Mouse (Mus musculus) CH12.LX (cell line): ENCODE data around the gene Brd1. TPM values are rescaled to one million over a fixed set of nuclear protein-coding genes. Genes with fewer than 3 reads are reported as not detected.

ENCODE experiments used
- DNase-seq: peaks from one replicate; pipeline ENCODE4 v3.0.0-alpha.2; 2013; ENCODE audit errors: extremely low read depth
- H3K27ac ChIP-seq: 2 replicates; pipeline ENCODE4 v1.5.1; 2012; ENCODE audit warnings: low read depth, mild to moderate bottlenecking, control low read depth, moderate library complexity; ENCODE audit not compliant: insufficient read depth
- H3K27me3 ChIP-seq: replicated peaks from 2 replicates; pipeline ENCODE3; 2012; ENCODE audit warnings: inconsistent platforms
- H3K36me3 ChIP-seq, 2 experiments: replicated peaks in 1 of 2; 2 replicates each; pipeline versions ENCODE3 to v1.6.1; 2012; ENCODE audit warnings: inconsistent platforms in 1 of 2, low read length in 1 of 2, mild to moderate bottlenecking in 1 of 2, mixed read lengths in 1 of 2, moderate library complexity in 1 of 2; ENCODE audit not compliant: control insufficient read depth in 1 of 2, insufficient read depth in 1 of 2
- H3K4me1 ChIP-seq, 2 experiments: 2 replicates each; pipeline ENCODE4 v1.6.1; 2012; ENCODE audit warnings: inconsistent platforms in 1 of 2, moderate library complexity in 1 of 2; ENCODE audit not compliant: insufficient read depth in 2 of 2, control insufficient read depth in 1 of 2
- H3K4me2 ChIP-seq: 2 replicates; pipeline ENCODE4 v1.6.1; 2012; ENCODE audit warnings: low read depth, mild to moderate bottlenecking, control low read depth; ENCODE audit not compliant: poor library complexity, insufficient read depth, severe bottlenecking
- H3K4me3 ChIP-seq, 3 experiments: fragments of 150-350 bp in 1 of 3; sonication (generic) in 1 of 3; replicated peaks in 1 of 3; 2 replicates each; pipeline versions ENCODE3 to v1.5.1; 2011 to 2012; ENCODE audit warnings: low read depth in 2 of 3, low read length in 2 of 3, mild to moderate bottlenecking in 2 of 3, moderate library complexity in 2 of 3, control low read depth in 1 of 3, improper control_type of control experiment in 1 of 3, inconsistent platforms in 1 of 3, mixed read lengths in 1 of 3; ENCODE audit not compliant: poor library complexity in 1 of 3
- H3K79me2 ChIP-seq: replicated peaks from 2 replicates; pipeline ENCODE4 v1.6.1; 2012; ENCODE audit warnings: mild to moderate bottlenecking, moderate library complexity; ENCODE audit not compliant: control insufficient read depth, poor library complexity, insufficient read depth, severe bottlenecking; ENCODE audit errors: extremely low read depth
- H3K9ac ChIP-seq: 2 replicates; pipeline ENCODE4 v1.6.1; 2012; ENCODE audit warnings: low read depth, mild to moderate bottlenecking, control low read depth, moderate library complexity; ENCODE audit not compliant: insufficient read depth
- H3K9me3 ChIP-seq: replicated peaks from 2 replicates; pipeline ENCODE3; 2012; ENCODE audit warnings: low read length, inconsistent platforms, mixed read lengths
- BHLHE40 ChIP-seq: IDR thresholded peaks from 2 replicates; pipeline ENCODE4 v1.6.1; 2011; ENCODE audit warnings: mild to moderate bottlenecking, low read depth, low read length, improper control_type of control experiment
- CHD1 ChIP-seq: IDR thresholded peaks from 2 replicates; pipeline ENCODE4 v1.6.1; 2012; ENCODE audit warnings: low read depth, low read length, improper control_type of control experiment, inconsistent platforms
- CTCF ChIP-seq, 2 experiments: IDR thresholded peaks in 1 of 2; conservative IDR thresholded peaks in 1 of 2; 2 replicates each; pipeline ENCODE4 v1.5.1; 2011 to 2012; ENCODE audit warnings: low read depth in 2 of 2, low read length in 2 of 2, improper control_type of control experiment in 1 of 2, inconsistent platforms in 1 of 2, mild to moderate bottlenecking in 1 of 2, moderate library complexity in 1 of 2
- EP300 ChIP-seq: IDR thresholded peaks from 2 replicates; pipeline ENCODE4 v1.6.1; 2011; ENCODE audit warnings: low read length, improper control_type of control experiment
- HCFC1 ChIP-seq: IDR thresholded peaks from 2 replicates; pipeline ENCODE4 v1.6.1; 2012; ENCODE audit warnings: low read depth, mild to moderate bottlenecking, inconsistent platforms, low read length, improper control_type of control experiment
- JUND ChIP-seq: conservative IDR thresholded peaks from 2 replicates; pipeline ENCODE4 v1.6.1; 2011; ENCODE audit warnings: low read depth, low read length, improper control_type of control experiment
- MAX ChIP-seq: IDR thresholded peaks from 2 replicates; pipeline ENCODE4 v1.6.1; 2011; ENCODE audit warnings: low read length, improper control_type of control experiment
- MAZ ChIP-seq: IDR thresholded peaks from 2 replicates; pipeline ENCODE4 v1.6.1; 2012; ENCODE audit warnings: low read depth, mild to moderate bottlenecking, inconsistent platforms, low read length, improper control_type of control experiment, moderate library complexity
- MEF2A ChIP-seq: IDR thresholded peaks from 2 replicates; pipeline ENCODE4 v1.6.1; 2014; ENCODE audit warnings: low read depth, mild to moderate bottlenecking, inconsistent platforms, low read length, improper control_type of control experiment, borderline replicate concordance
- RCOR1 ChIP-seq: conservative IDR thresholded peaks from 2 replicates; pipeline ENCODE4 v1.6.1; 2012; ENCODE audit warnings: low read depth, mild to moderate bottlenecking, inconsistent platforms, low read length, improper control_type of control experiment
- SMC3 ChIP-seq: IDR thresholded peaks from 2 replicates; pipeline ENCODE4 v1.6.1; 2011; ENCODE audit warnings: low read depth, low read length, improper control_type of control experiment
- ZC3H11A ChIP-seq: IDR thresholded peaks from 2 replicates; pipeline ENCODE4 v1.6.1; 2012; ENCODE audit warnings: low read depth, mild to moderate bottlenecking, inconsistent platforms, low read length, improper control_type of control experiment
- dilution Hi-C: fragments of 300-500 bp; cut with MboI; formaldehyde crosslinking; loops from 2 replicates; pipeline ENCODE4 v1.14.3; 2020; ENCODE audit warnings: low sequenced_read_pairs; ENCODE audit not compliant: extremely low pct_unique_long_range_greater_than_20kb, extremely low pct_ligation_motif_present
- in situ Hi-C: fragments of 300-500 bp; cut with MboI; formaldehyde crosslinking; loops from 3 replicates; pipeline ENCODE4 v1.14.3; 2019; ENCODE audit warnings: low sequenced_read_pairs, low pct_ligation_motif_present, low pct_unique_long_range_greater_than_20kb, mixed read lengths
- polyA plus RNA-seq: library from polyadenylated mRNA; unstranded; fragments of >175 nt; gene quantifications from 2 replicates; pipeline ENCODE4 v1.2.1, GENCODE M21; 2012; ENCODE audit warnings: low read depth; ENCODE audit not compliant: insufficient read length
- total RNA-seq, 2 experiments: library from RNA; depleted of rRNA; stranded (reverse); fragments of 300-350 nt in 1 of 2; fragments of >200 nt in 1 of 2; gene quantifications; 2 replicates each; pipeline ENCODE4 v1.2.3; 2012 to 2014

Brd1 gene
- total and polyA plus RNA-seq, 3 experiments = 13.6 to 19.1 (median 16.2) TPM

DNA sequence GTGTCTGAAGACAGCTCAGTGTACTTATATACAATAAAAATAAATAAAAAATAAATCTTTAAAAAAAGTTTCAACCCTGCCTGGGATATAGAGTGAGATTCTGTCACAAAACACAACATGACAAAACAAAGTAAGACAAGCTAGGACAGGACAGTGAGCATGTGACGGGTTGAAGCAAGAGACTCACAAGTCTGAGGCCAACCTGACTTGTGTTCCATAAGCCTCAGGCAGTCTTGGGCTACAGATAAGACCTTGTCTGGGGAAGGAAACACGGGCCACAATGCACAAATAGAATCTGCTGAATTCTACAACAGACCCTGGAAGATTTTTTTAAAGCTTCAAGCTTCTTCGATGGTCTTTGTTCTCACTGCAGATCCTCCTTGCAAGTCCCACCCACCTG, 6.8 kb downstream of the Brd1 start:
- H3K9me3 ChIP-seq = no peaks in the 10 kb centered on the region
- TF ChIP-seq ZC3H11A (no peak), RCOR1 (no peak), CTCF (conservative IDR thresholded peaks at IDR 0.05 in 1 of 2, IDR thresholded peaks at IDR 0.05 in 1 of 2; ENCODE audit: low read depth in 2 of 2, low read length in 2 of 2) (no peak), BHLHE40 (no peak), CHD1 (no peak), MEF2A (no peak)
- in situ Hi-C loops (no loop called here), dilution Hi-C loops (no loop called here)
- H3K79me2 ChIP-seq = peaks cover 77% of the 10 kb centered on the region
- H3K4me2 ChIP-seq = no peak overlapping the region
- DNase-seq = no peak
- no peak overlapping the region for H3K27ac ChIP-seq
- H3K4me3 ChIP-seq = no peak overlapping the region
- H3K4me1 ChIP-seq = peaks cover 6 to 18% of the 10 kb centered on the region in 2 experiments; a peak in 2 of 4 replicates
- H3K36me3 ChIP-seq = peaks cover 55 to 80% of the 10 kb centered on the region in 2 experiments
- no peak overlapping the region for H3K9ac ChIP-seq
- H3K27me3 ChIP-seq = no peaks in the 10 kb centered on the region

DNA sequence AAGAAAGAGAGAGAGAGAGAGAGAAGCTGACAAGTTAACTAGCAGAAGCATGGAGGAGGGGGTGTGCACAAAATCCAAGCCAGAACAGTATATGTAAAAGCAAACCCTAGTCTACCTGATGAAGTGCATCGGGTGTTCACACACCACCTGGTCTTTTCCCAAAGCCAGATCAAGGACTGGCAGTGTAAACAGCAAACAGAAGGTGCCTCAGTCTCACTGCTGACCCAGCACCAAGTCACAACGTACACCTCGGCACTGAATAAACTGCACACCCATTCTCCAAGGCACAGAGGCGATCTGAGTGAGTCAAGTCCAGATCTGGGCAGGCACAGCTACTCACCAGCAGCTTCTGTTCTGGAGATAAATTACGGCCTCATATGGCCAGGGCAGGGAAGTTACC, 9.0 kb downstream of the Brd1 start:
- dilution Hi-C loops = no loop called here
- peaks cover 64 to 80% of the 10 kb centered on the region in 2 experiments for H3K36me3 ChIP-seq
- H3K4me1 ChIP-seq = peaks cover 0 to 6% of the 10 kb centered on the region in 2 experiments; a peak in 1 of 4 replicates

DNA sequence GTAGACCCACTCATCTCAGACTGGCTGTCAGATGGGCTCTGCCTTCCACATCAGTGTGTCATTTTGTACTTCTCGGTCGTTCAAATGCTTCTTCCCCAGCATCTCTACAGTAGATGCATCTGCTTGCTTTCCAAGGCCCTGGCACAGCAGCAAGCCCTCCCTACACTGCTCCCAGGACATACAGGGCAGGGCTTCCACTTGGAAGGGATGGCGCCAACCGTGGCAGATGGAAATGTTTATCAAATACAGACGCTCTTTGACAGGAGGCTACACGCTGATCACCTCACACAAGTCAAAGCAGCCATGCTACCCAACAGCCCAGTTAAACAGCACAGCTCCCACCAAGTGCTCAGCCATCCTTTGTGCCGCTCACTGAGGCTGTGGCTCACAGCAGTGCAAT, 9.7 kb downstream of the Brd1 start:
- dilution Hi-C loops (no loop called here), in situ Hi-C loops (no loop called here)
- Histone ChIP-seq H3K4me2 (no peak overlapping the region), H3K79me2 (peaks cover 79% of the 10 kb centered on the region), H3K36me3 (peaks cover 60 to 77% of the 10 kb centered on the region in 2 experiments), H3K27ac (no peak overlapping the region), H3K4me3 (no peak overlapping the region), H3K27me3 (no peaks in the 10 kb centered on the region), H3K9ac (no peak overlapping the region), H3K4me1 (peaks cover 0 to 6% of the 10 kb centered on the region in 2 experiments; a peak in 1 of 4 replicates), H3K9me3 (no peaks in the 10 kb centered on the region)
- no peak for TF ChIP-seq SMC3
- no peak for DNase-seq

More for the DNA sequence above, 9.0 kb downstream of the Brd1 start:
- TF ChIP-seq MEF2A (no peak), MAX (no peak), JUND (no peak), MAZ (no peak), HCFC1 (no peak), EP300 (no peak)
- H3K9me3 ChIP-seq = no peaks in the 10 kb centered on the region
- H3K79me2 ChIP-seq = peaks cover 76% of the 10 kb centered on the region
- no peak overlapping the region for H3K4me3 ChIP-seq
- in situ Hi-C loops = no loop called here
- no peak overlapping the region for H3K4me2 ChIP-seq
- H3K9ac ChIP-seq = no peak overlapping the region
- no peak overlapping the region for H3K27ac ChIP-seq
- DNase-seq = no peak
- H3K27me3 ChIP-seq = no peaks in the 10 kb centered on the region
